ENCODE assay signal across 17 mouse cellular contexts in genomic region chr5:64578536-64578935, GRCm38 (mm10).
DNase-seq lines count a peak whose midpoint lies in the region; ATAC-seq lines count a peak whose summit lies in the region.
"Had no signal": no experiment of that assay in that cellular context is flagged by ENCODE, and none has a peak within 500 bp of the region (broad histone marks: within the 10 kb centered on the region; RNA-seq: fewer than 3 reads in every experiment).

No protein-coding gene starts in this region.

- H3K4me3 ChIP-seq in intestine, embryonic 15.5 days (replicated peaks), result no peak overlapping the region
- no peak overlapping the region for H3K4me3 ChIP-seq in intestine, embryonic 16.5 days (ENCODE audit: low read length)
- H3K4me3 ChIP-seq in lung, embryonic 15.5 days, result no peak overlapping the region
- no peak overlapping the region for H3K4me3 ChIP-seq in liver, embryonic 15.5 days (replicated peaks)
- H3K4me3 ChIP-seq: embryonic facial prominence, embryonic 13.5 days; neural tube, embryonic 13.5 days had no signal

- peak; percentile 86 for DNase-seq in heart, adult 11 months
- no peak for DNase-seq in heart, postnatal 10 days
- no peak for DNase-seq in lung, postnatal 10 days
- DNase-seq in cerebellum, adult 9-10 months, result no peak
- DNase-seq: cerebellum, adult 11 months; left cerebral cortex, postnatal 4 days; right cerebral cortex, postnatal 25 days; thymus, adult 2 months had no signal

- H3K36me3 ChIP-seq in intestine, embryonic 15.5 days, result no peaks in the 10 kb centered on the region
- H3K36me3 ChIP-seq in intestine, embryonic 16.5 days (ENCODE audit: control insufficient read depth, insufficient read depth, low read length), result no peaks in the 10 kb centered on the region
- no peaks in the 10 kb centered on the region for H3K36me3 ChIP-seq in lung, embryonic 15.5 days
- H3K36me3 ChIP-seq in liver, embryonic 15.5 days (replicated peaks), result no peaks in the 10 kb centered on the region
- H3K36me3 ChIP-seq: embryonic facial prominence, embryonic 13.5 days; neural tube, embryonic 13.5 days had no signal

- no peaks in the 10 kb centered on the region for H3K9me3 ChIP-seq in intestine, embryonic 15.5 days
- H3K9me3 ChIP-seq in intestine, embryonic 16.5 days (ENCODE audit: control insufficient read depth, low read length), result no peaks in the 10 kb centered on the region
- no peaks in the 10 kb centered on the region for H3K9me3 ChIP-seq in lung, embryonic 15.5 days
- H3K9me3 ChIP-seq in liver, embryonic 15.5 days (replicated peaks), result no peaks in the 10 kb centered on the region
- H3K9me3 ChIP-seq: embryonic facial prominence, embryonic 13.5 days; neural tube, embryonic 13.5 days had no signal

- H3K4me2 ChIP-seq in intestine, embryonic 15.5 days (replicated peaks), result no peak overlapping the region
- H3K4me2 ChIP-seq in intestine, embryonic 16.5 days (ENCODE audit: low read depth, low read length), result no peak overlapping the region
- H3K4me2 ChIP-seq in lung, embryonic 15.5 days, result no peak overlapping the region
- no peak overlapping the region for H3K4me2 ChIP-seq in liver, embryonic 15.5 days
- H3K4me2 ChIP-seq: heart, embryonic 11.5 days; neural tube, embryonic 13.5 days had no signal

- ATAC-seq in intestine, embryonic 15.5 days, result no peak
- no peak for ATAC-seq in intestine, embryonic 16.5 days
- no peak for ATAC-seq in lung, embryonic 15.5 days (ENCODE audit: borderline replicate concordance, extremely low read depth, low FRiP score, low TSS enrichment)
- no peak for ATAC-seq in liver, embryonic 15.5 days (ENCODE audit: insufficient read depth)
- ATAC-seq: hindbrain, embryonic 16.5 days; midbrain, embryonic 16.5 days had no signal

- H3K9ac ChIP-seq in intestine, embryonic 15.5 days, result no peak overlapping the region
- no peak overlapping the region for H3K9ac ChIP-seq in intestine, embryonic 16.5 days (ENCODE audit: low read depth, low read length)
- no peak overlapping the region for H3K9ac ChIP-seq in lung, embryonic 15.5 days
- no peak overlapping the region for H3K9ac ChIP-seq in liver, embryonic 15.5 days
- H3K9ac ChIP-seq: embryonic facial prominence, embryonic 13.5 days; neural tube, embryonic 13.5 days had no signal

- intact Hi-C loops in heart, postnatal 10 days (cut with DNase I), result loop anchor here (2.0 kb wide), 1 partner anchor 72 kb away; no protein-coding TSS in a partner anchor

- 92% methylated on average over 6 of the region's 6 CpGs for WGBS in intestine, embryonic 15.5 days
- WGBS in intestine, embryonic 16.5 days, result 92% methylated on average over 6 of the region's 6 CpGs
- WGBS in lung, embryonic 15.5 days, result 86% methylated on average over 6 of the region's 6 CpGs
- WGBS in liver, embryonic 15.5 days (ENCODE audit: insufficient replicate concordance), result 91% methylated on average over 6 of the region's 6 CpGs

- no peaks in the 10 kb centered on the region for H3K27me3 ChIP-seq in intestine, embryonic 15.5 days (replicated peaks)
- no peaks in the 10 kb centered on the region for H3K27me3 ChIP-seq in intestine, embryonic 16.5 days (replicated peaks; ENCODE audit: control insufficient read depth, insufficient read depth, low read length)
- H3K27me3 ChIP-seq in lung, embryonic 15.5 days, result no peaks in the 10 kb centered on the region
- H3K27me3 ChIP-seq in liver, embryonic 15.5 days, result no peaks in the 10 kb centered on the region
- H3K27me3 ChIP-seq: embryonic facial prominence, embryonic 13.5 days had no signal

- peaks cover 22% of the 10 kb centered on the region for H3K4me1 ChIP-seq in intestine, embryonic 15.5 days (replicated peaks)
- peaks cover 37% of the 10 kb centered on the region for H3K4me1 ChIP-seq in intestine, embryonic 16.5 days (ENCODE audit: control insufficient read depth, insufficient read depth, low read length)
- H3K4me1 ChIP-seq in lung, embryonic 15.5 days, result peaks cover 47% of the 10 kb centered on the region
- H3K4me1 ChIP-seq in liver, embryonic 15.5 days (replicated peaks), result peaks cover 58% of the 10 kb centered on the region

- 0 out of 2 replicates have a peak overlapping the region, but pooled peaks have one; percentile 4 for H3K27ac ChIP-seq in intestine, embryonic 15.5 days
- no peak overlapping the region; the same call in 1 of the 2 replicates for H3K27ac ChIP-seq in intestine, embryonic 16.5 days (ENCODE audit: low read length)
- 0 out of 2 replicates have a peak overlapping the region, but pooled peaks have one; percentile 6 for H3K27ac ChIP-seq in lung, embryonic 15.5 days
- H3K27ac ChIP-seq in liver, embryonic 15.5 days (replicated peaks), result peak overlapping the region; percentile 88
- H3K27ac ChIP-seq: neural tube, embryonic 13.5 days had no signal
